Mouse (Mus musculus) ES-E14 (cell line): ENCODE data around the gene Dab1.

ENCODE experiments used
- CHD2 ChIP-seq: IDR thresholded peaks from 2 replicates; pipeline ENCODE4 v1.6.1; 2014; ENCODE audit warnings: mild to moderate bottlenecking, low read depth, low read length, inconsistent platforms
- HCFC1 ChIP-seq: IDR thresholded peaks from 2 replicates; pipeline ENCODE4 v1.6.1; 2012; ENCODE audit warnings: low read length, inconsistent platforms, borderline replicate concordance; ENCODE audit not compliant: insufficient read depth
- MAFK ChIP-seq: IDR thresholded peaks from 2 replicates; pipeline ENCODE4 v1.6.1; 2014; ENCODE audit warnings: mild to moderate bottlenecking, low read depth, low read length, inconsistent platforms; ENCODE audit not compliant: insufficient read depth
- ZC3H11A ChIP-seq: IDR thresholded peaks from 2 replicates; pipeline ENCODE4 v1.6.1; 2012; ENCODE audit warnings: low read depth, mild to moderate bottlenecking, inconsistent platforms, low read length, borderline replicate concordance

- TF ChIP-seq MAFK (no peak), HCFC1 (no peak), ZC3H11A (no peak), CHD2 (no peak)
These were observed 747.3 kb downstream of the Dab1 start for GRCm38 (mm10) chr4:104366491-104366890.
